Mouse (Mus musculus) myocyte (in vitro differentiated cells): ENCODE measurements around the gene Kctd13. TPM values are rescaled to one million over a fixed set of nuclear protein-coding genes. Genes with fewer than 3 reads are reported as not detected.

Experiments used
- H3K27me3 ChIP-seq: one replicate; pipeline ENCODE4 v1.6.1; 2011; ENCODE audit not compliant: control insufficient read depth, insufficient read depth, insufficient read length
- H3K36me3 ChIP-seq: one replicate; pipeline ENCODE4 v1.6.1; 2011; ENCODE audit not compliant: control insufficient read depth, insufficient read depth
- H3K4me2 ChIP-seq: one replicate; pipeline ENCODE4 v1.6.1; 2011; ENCODE audit warnings: low read depth, control low read depth
- H3K4me3 ChIP-seq: one replicate; pipeline ENCODE4 v1.5.1; 2011; ENCODE audit warnings: mild to moderate bottlenecking, control low read depth, moderate library complexity
- H3K79me2 ChIP-seq: one replicate; pipeline ENCODE4 v1.6.1; 2011; ENCODE audit not compliant: control insufficient read depth, insufficient read depth
- H3ac ChIP-seq: one replicate; pipeline ENCODE4 v1.6.1; 2011; ENCODE audit not compliant: control insufficient read depth, insufficient read length
- CEBPB ChIP-seq: IDR thresholded peaks from 2 replicates; pipeline ENCODE4 v1.6.1; 2011; ENCODE audit warnings: mild to moderate bottlenecking, moderate library complexity; ENCODE audit not compliant: poor library complexity, insufficient read depth, severe bottlenecking
- E2F4 ChIP-seq: IDR thresholded peaks from one replicate; pipeline ENCODE4 v1.6.1; 2011; ENCODE audit warnings: mild to moderate bottlenecking, control low read depth, moderate library complexity; ENCODE audit not compliant: insufficient read depth
- MAX ChIP-seq: IDR thresholded peaks from one replicate; pipeline ENCODE4 v1.6.1; 2011; ENCODE audit warnings: low read depth, mild to moderate bottlenecking, control low read depth
- MYOD1 ChIP-seq, 3 experiments: IDR thresholded peaks; one replicate each; pipeline ENCODE4 v1.6.1; 2011; ENCODE audit warnings: control low read depth in 2 of 3, low read depth in 2 of 3, mild to moderate bottlenecking in 2 of 3, moderate library complexity in 1 of 3; ENCODE audit not compliant: insufficient read length in 2 of 3, control insufficient read depth in 1 of 3
- MYOG ChIP-seq, 3 experiments: IDR thresholded peaks; one replicate each; pipeline ENCODE4 v1.6.1; 2011; ENCODE audit warnings: control low read depth in 2 of 3, low read depth in 2 of 3, mild to moderate bottlenecking in 2 of 3; ENCODE audit not compliant: insufficient read length in 2 of 3, control insufficient read depth in 1 of 3, insufficient read depth in 1 of 3
- POLR2A ChIP-seq: IDR thresholded peaks from one replicate; pipeline ENCODE4 v1.6.1; 2011; ENCODE audit warnings: low read depth, mild to moderate bottlenecking, control low read depth, moderate library complexity; ENCODE audit not compliant: insufficient read length
- POLR2AphosphoS2 ChIP-seq: IDR thresholded peaks from one replicate; pipeline ENCODE4 v1.6.1; 2011; ENCODE audit warnings: low read depth, control low read depth; ENCODE audit not compliant: insufficient read length
- REST ChIP-seq: IDR thresholded peaks from one replicate; pipeline ENCODE4 v1.6.1; 2011; ENCODE audit warnings: mild to moderate bottlenecking, control low read depth, moderate library complexity; ENCODE audit not compliant: insufficient read depth, insufficient read length
- SRF ChIP-seq: IDR thresholded peaks from one replicate; pipeline ENCODE4 v1.6.1; 2011; ENCODE audit warnings: low read depth; ENCODE audit not compliant: control insufficient read depth, insufficient read length
- TCF12 ChIP-seq: IDR thresholded peaks from one replicate; pipeline ENCODE4 v1.6.1; 2011; ENCODE audit warnings: mild to moderate bottlenecking, control low read depth; ENCODE audit not compliant: poor library complexity, insufficient read depth, severe bottlenecking
- TCF3 ChIP-seq: IDR thresholded peaks from one replicate; pipeline ENCODE4 v1.6.1; 2011; ENCODE audit warnings: low read depth, control low read depth; ENCODE audit not compliant: insufficient read length
- USF1 ChIP-seq: IDR thresholded peaks from one replicate; pipeline ENCODE4 v1.6.1; 2011; ENCODE audit warnings: low read depth, mild to moderate bottlenecking, control low read depth, moderate library complexity
- polyA plus RNA-seq: library from polyadenylated mRNA; unstranded; fragments of >200 nt; fragmentation: generic; extraction: Trizol; gene quantifications from one replicate; pipeline ENCODE4 v1.2.1, GENCODE M21; 2012; ENCODE audit warnings: missing spikeins

Gene Kctd13
- polyA plus RNA-seq, 1 experiment, result 14.6 TPM

DNA sequence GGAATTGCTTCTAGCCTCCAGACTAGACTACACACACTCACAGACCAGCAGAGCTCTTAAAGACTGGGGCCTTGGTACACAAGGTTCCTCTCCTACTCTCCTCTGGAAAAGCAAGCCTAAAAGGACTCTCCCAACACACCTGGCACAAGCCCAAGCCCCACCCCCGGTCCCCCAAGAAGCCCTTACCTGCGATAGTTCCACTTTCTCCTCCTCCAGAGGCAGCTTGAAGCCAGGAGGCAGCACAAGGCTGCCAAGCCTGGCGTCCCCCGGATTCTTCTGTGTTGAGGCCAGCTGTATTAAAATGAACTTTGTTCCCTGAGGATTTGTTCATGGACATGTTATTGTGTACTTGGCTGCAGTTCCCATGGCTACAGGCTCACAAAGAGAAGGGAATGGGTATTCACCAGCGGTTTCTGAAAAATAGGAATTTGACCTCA, 6.0 kb upstream of the Kctd13 start, which contains the start of gene Tmem219:
Gene Tmem219, minus strand, starts transcription at position 294 of the 437 bp plus-strand sequence.
- no peak within 1 kb of the TSS for H3K4me3 ChIP-seq
- H3ac ChIP-seq, result no peak within 1 kb of the TSS
- TF ChIP-seq MYOG (IDR thresholded peaks at IDR 0.05; ENCODE audit: control insufficient read depth in 1 of 3, insufficient read depth in 1 of 3, insufficient read length in 2 of 3, low read depth in 2 of 3), result no peak
- H3K27me3 ChIP-seq, result no peaks in the 10 kb centered on the region
- no peak within 1 kb of the TSS for H3K4me2 ChIP-seq
- no peaks in the 10 kb centered on the region for H3K79me2 ChIP-seq
- H3K36me3 ChIP-seq, result no peaks in the 10 kb centered on the region

DNA sequence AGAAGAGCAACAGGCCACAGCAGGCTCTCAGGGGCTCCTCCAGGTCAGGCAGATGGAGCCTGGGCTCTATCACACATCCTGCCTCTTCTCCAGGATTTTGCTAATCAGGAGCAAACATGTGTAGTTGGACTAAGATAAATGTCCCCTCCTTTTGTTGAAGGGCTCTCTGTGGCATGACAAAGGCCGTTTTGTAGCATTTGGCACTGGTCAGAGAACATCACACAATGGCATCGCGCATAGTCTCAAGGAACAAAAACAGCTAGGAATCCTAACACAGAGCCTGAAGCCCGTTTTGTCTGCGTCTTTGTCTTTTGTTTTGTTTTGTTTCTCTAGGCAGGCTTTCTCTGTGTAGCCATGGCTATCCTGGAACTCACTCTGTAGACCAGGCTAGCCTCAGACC, 4.7 kb upstream of the Kctd13 start:
- H3ac ChIP-seq, result no peak overlapping the region
- no peak for TF ChIP-seq MYOG (IDR thresholded peaks at IDR 0.05; ENCODE audit: control insufficient read depth in 1 of 3, insufficient read depth in 1 of 3, insufficient read length in 2 of 3, low read depth in 2 of 3)
- no peak for TF ChIP-seq E2F4
- TF ChIP-seq USF1, result no peak
- no peak for TF ChIP-seq MAX
- H3K4me2 ChIP-seq, result no peak overlapping the region
- no peak overlapping the region for H3K4me3 ChIP-seq
- no peaks in the 10 kb centered on the region for H3K79me2 ChIP-seq
- no peaks in the 10 kb centered on the region for H3K36me3 ChIP-seq
- no peaks in the 10 kb centered on the region for H3K27me3 ChIP-seq

DNA sequence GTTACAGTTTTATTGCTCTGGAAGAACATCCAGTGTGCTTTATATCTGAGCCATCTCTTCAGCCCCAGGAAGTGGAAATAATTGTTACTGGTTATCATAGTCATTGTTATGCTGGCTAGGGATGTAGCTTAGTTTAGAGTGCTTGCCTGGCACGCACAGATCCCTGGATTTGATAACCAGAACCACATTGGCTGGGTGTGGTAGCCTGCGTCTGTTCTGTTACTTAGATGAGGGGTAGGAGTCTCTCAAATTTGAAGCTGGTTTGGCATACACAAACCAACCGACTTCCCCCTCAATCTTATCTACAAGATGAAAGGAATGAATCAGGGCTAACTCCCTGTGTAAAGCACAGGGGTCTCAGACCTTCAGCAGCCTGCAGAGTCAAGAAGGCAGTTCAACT, 2.4 kb upstream of the Kctd13 start:
- TF ChIP-seq POLR2AphosphoS2 (no peak), MAX (no peak), MYOD1 (IDR thresholded peaks at IDR 0.05; ENCODE audit: control insufficient read depth in 1 of 3, insufficient read length in 2 of 3, low read depth in 2 of 3) (no peak), REST (no peak), MYOG (IDR thresholded peaks at IDR 0.05; ENCODE audit: control insufficient read depth in 1 of 3, insufficient read depth in 1 of 3, insufficient read length in 2 of 3, low read depth in 2 of 3) (no peak), TCF12 (no peak), SRF (no peak), POLR2A (no peak)
- Histone ChIP-seq H3K4me2 (no peak overlapping the region), H3K79me2 (no peaks in the 10 kb centered on the region), H3K4me3 (no peak overlapping the region), H3ac (no peak overlapping the region), H3K36me3 (no peaks in the 10 kb centered on the region), H3K27me3 (no peaks in the 10 kb centered on the region)

DNA sequence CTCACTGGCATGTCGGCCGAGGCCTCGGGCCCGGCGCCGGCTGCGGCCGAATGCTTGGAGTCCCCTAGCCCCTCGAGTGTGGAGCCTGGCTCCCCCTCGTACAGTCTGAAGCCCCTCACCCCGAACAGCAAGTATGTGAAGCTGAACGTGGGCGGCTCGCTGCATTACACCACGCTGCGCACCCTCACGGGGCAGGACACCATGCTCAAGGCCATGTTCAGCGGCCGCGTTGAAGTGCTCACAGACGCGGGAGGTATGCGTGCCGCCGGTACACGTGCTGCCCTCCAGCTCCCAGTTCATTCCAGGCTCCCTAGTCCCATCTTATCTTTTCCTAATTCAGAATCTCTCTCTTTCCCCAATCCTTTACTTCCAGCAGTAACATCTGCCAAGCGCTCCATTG, 367 bp downstream of the Kctd13 start:
- TF ChIP-seq MYOD1 (IDR thresholded peaks at IDR 0.05; ENCODE audit: control insufficient read depth in 1 of 3, insufficient read length in 2 of 3, low read depth in 2 of 3) (no peak), USF1 (no peak), CEBPB (no peak), SRF (no peak), TCF12 (no peak), MAX (no peak)

DNA sequence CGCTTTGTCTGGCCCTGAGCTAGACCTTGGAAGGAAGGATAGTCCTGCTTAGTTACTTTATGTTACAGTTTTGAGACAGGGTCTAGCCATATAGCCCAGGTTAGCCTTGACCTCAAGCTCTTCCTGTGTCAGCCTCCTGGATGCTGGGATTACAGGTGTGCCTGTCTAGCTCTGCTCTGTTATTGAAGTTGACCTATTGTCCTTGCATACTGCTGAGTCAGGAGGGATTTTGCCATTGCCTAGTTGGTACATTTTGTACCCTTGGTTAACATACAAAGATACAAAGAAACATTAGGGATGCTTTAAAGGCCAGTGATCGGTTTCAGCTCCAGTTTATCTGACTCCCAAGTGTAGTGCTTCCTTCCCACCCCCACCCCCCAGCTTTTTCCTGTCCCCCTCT, 4.0 kb downstream of the Kctd13 start:
- Histone ChIP-seq H3K36me3 (peaks cover 6% of the 10 kb centered on the region), H3K4me2 (no peak overlapping the region), H3K79me2 (no peaks in the 10 kb centered on the region), H3K4me3 (no peak overlapping the region), H3K27me3 (no peaks in the 10 kb centered on the region), H3ac (no peak overlapping the region)
- no peak for TF ChIP-seq REST
- no peak for TF ChIP-seq POLR2AphosphoS2
- no peak for TF ChIP-seq E2F4
- no peak for TF ChIP-seq MYOG (IDR thresholded peaks at IDR 0.05; ENCODE audit: control insufficient read depth in 1 of 3, insufficient read depth in 1 of 3, insufficient read length in 2 of 3, low read depth in 2 of 3)
- TF ChIP-seq SRF, result no peak
- no peak for TF ChIP-seq POLR2A
- no peak for TF ChIP-seq CEBPB

More for the DNA sequence above, 367 bp downstream of the Kctd13 start:
- peak overlapping the region; percentile 64 for H3ac ChIP-seq
- no peaks in the 10 kb centered on the region for H3K79me2 ChIP-seq
- H3K36me3 ChIP-seq, result no peaks in the 10 kb centered on the region
- H3K4me3 ChIP-seq, result peak overlapping the region; percentile 65
- peak overlapping the region; percentile 99 for H3K4me2 ChIP-seq
- H3K27me3 ChIP-seq, result no peaks in the 10 kb centered on the region

DNA sequence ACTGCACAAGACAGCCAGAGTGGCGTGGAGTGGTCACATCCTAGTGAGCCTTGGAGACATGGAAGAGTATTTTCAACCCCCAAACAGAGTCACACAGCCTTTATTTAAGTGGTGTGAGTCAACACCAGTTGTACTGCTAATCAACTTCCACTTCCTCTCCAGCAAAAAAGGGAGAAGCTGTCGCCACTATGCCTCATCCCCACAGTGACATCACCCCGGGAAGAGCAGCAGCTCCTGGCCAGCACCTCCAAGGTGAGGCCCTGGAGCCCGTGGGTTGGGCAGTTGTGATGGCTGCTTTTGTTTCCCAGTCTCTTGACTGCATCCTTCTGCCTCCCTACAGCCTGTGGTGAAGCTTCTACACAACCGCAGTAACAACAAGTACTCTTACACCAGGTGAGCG, 12.5 kb downstream of the Kctd13 start:
- Histone ChIP-seq H3K79me2 (no peaks in the 10 kb centered on the region), H3K27me3 (no peaks in the 10 kb centered on the region), H3K36me3 (peaks cover 9% of the 10 kb centered on the region), H3K4me2 (no peak overlapping the region), H3ac (no peak overlapping the region), H3K4me3 (no peak overlapping the region)
- TF ChIP-seq E2F4, result no peak
- TF ChIP-seq TCF12, result no peak
- TF ChIP-seq USF1, result no peak
- no peak for TF ChIP-seq CEBPB
- TF ChIP-seq SRF, result no peak
- no peak for TF ChIP-seq MYOD1 (IDR thresholded peaks at IDR 0.05; ENCODE audit: control insufficient read depth in 1 of 3, insufficient read length in 2 of 3, low read depth in 2 of 3)
- TF ChIP-seq TCF3, result no peak
- TF ChIP-seq POLR2AphosphoS2, result no peak
- no peak for TF ChIP-seq MYOG (IDR thresholded peaks at IDR 0.05; ENCODE audit: control insufficient read depth in 1 of 3, insufficient read depth in 1 of 3, insufficient read length in 2 of 3, low read depth in 2 of 3)
- TF ChIP-seq MAX, result no peak
